Mouse (Mus musculus): ENCODE measurements around the gene Mkrn2.
"Not testable (repeated sequence)": the region's sequence is repeated elsewhere in the genome, so short reads cannot be mapped to it uniquely, and the experiment has no call there.

The Mkrn2 gene

GRCm38 (mm10) chr6:115601322-115601714 is 384 bp upstream of the Mkrn2 start:
- in situ Hi-C loops (cut with MboI; ENCODE audit: unreplicated experiment in 2 of 2): loop anchor here in 1 of 2 experiments (10.0 kb wide), 1 partner anchor 57 kb away; the partner anchor contains the start of gene Tsen2

GRCm38 (mm10) chr6:115606461-115606860 is 4.8 kb downstream of the Mkrn2 start:
- in situ Hi-C loops (cut with MboI; ENCODE audit: unreplicated experiment in 2 of 2): loop anchor here in 1 of 2 experiments (10.0 kb wide), 1 partner anchor 62 kb away; the partner anchor contains the start of gene Tsen2

GRCm38 (mm10) chr6:115607429-115607828 is 5.7 kb downstream of the Mkrn2 start:
- in situ Hi-C loops (cut with MboI; ENCODE audit: unreplicated experiment in 2 of 2): loop anchor here in 1 of 2 experiments (10.0 kb wide), 1 partner anchor 63 kb away; the partner anchor contains the start of gene Tsen2

- in situ Hi-C loops (cut with MboI; ENCODE audit: unreplicated experiment in 2 of 2): loop anchor here in 1 of 2 experiments (10.0 kb wide), 1 partner anchor 64 kb away; the partner anchor contains the start of gene Tsen2
Measured at GRCm38 (mm10) chr6:115609121-115609520, 7.4 kb downstream of the Mkrn2 start.

- in situ Hi-C loops (cut with MboI; ENCODE audit: unreplicated experiment in 2 of 2): no loop called here
Measured at GRCm38 (mm10) chr6:115610301-115610700, 8.6 kb downstream of the Mkrn2 start.

GRCm38 (mm10) chr6:115613793-115614192 is 12.1 kb downstream of the Mkrn2 start:
- in situ Hi-C loops (cut with MboI; ENCODE audit: unreplicated experiment in 2 of 2): no loop called here

GRCm38 (mm10) chr6:115615983-115616382 is 14.3 kb downstream of the Mkrn2 start:
- in situ Hi-C loops (cut with MboI; ENCODE audit: unreplicated experiment in 2 of 2): no loop called here

- in situ Hi-C loops (cut with MboI; ENCODE audit: unreplicated experiment in 2 of 2): no loop called here
Measured at GRCm38 (mm10) chr6:115619818-115620217, 18.1 kb downstream of the Mkrn2 start.

- in situ Hi-C loops (cut with MboI; ENCODE audit: unreplicated experiment in 2 of 2): no loop called here
Measured at GRCm38 (mm10) chr6:115620942-115621341, 19.2 kb downstream of the Mkrn2 start.

- in situ Hi-C loops (cut with MboI; ENCODE audit: unreplicated experiment in 2 of 2): no loop called here
Measured at GRCm38 (mm10) chr6:115626121-115626520, 24.4 kb downstream of the Mkrn2 start.

GRCm38 (mm10) chr6:115631056-115631795 is 29.5 kb downstream of the Mkrn2 start:
- in situ Hi-C loops (cut with MboI; ENCODE audit: unreplicated experiment in 2 of 2): no loop called here

- in situ Hi-C loops (cut with MboI; ENCODE audit: unreplicated experiment in 2 of 2): no loop called here
Measured at GRCm38 (mm10) chr6:115634015-115634414, 32.3 kb downstream of the Mkrn2 start.

- in situ Hi-C loops (cut with MboI; ENCODE audit: unreplicated experiment in 2 of 2): not testable (repeated sequence)
Measured at GRCm38 (mm10) chr6:115638188-115638587, 36.5 kb downstream of the Mkrn2 start.

GRCm38 (mm10) chr6:115643315-115643714 is 41.6 kb downstream of the Mkrn2 start:
- in situ Hi-C loops (cut with MboI; ENCODE audit: unreplicated experiment in 2 of 2): no loop called here

GRCm38 (mm10) chr6:115649792-115650365 is 48.2 kb downstream of the Mkrn2 start:
- in situ Hi-C loops (cut with MboI; ENCODE audit: unreplicated experiment in 2 of 2): no loop called here

- in situ Hi-C loops (cut with MboI; ENCODE audit: unreplicated experiment in 2 of 2): no loop called here
Measured at GRCm38 (mm10) chr6:115650476-115651427, 49.0 kb downstream of the Mkrn2 start.

- in situ Hi-C loops (cut with MboI; ENCODE audit: unreplicated experiment in 2 of 2): no loop called here
Measured at GRCm38 (mm10) chr6:115651719-115652118, 50.0 kb downstream of the Mkrn2 start.

- in situ Hi-C loops (cut with MboI; ENCODE audit: unreplicated experiment in 2 of 2): no loop called here
Measured at GRCm38 (mm10) chr6:115653939-115654338, 52.2 kb downstream of the Mkrn2 start.

- in situ Hi-C loops (cut with MboI; ENCODE audit: unreplicated experiment in 2 of 2): no loop called here
Measured at GRCm38 (mm10) chr6:115658802-115659201, 57.1 kb downstream of the Mkrn2 start.

GRCm38 (mm10) chr6:115664268-115664667 is 62.6 kb downstream of the Mkrn2 start:
- in situ Hi-C loops (cut with MboI; ENCODE audit: unreplicated experiment in 2 of 2): no loop called here

- in situ Hi-C loops (cut with MboI; ENCODE audit: unreplicated experiment in 2 of 2): no loop called here
Measured at GRCm38 (mm10) chr6:115666641-115667040, 64.9 kb downstream of the Mkrn2 start.

Data from v-Abl transformed pro-B cells (cell line).